Mouse (Mus musculus): Measurements from ENCODE around the gene Parva. TPM values are rescaled to one million over a fixed set of nuclear protein-coding genes. Genes with fewer than 3 reads are reported as not detected.

Parva gene
- total and polyA plus RNA-seq, 3 experiments: 0.08 to 1.1 (median 0.15) TPM

- H3K4me2 ChIP-seq (ENCODE audit: insufficient read depth, low read depth, poor library complexity, severe bottlenecking): no peak overlapping the region
- no peak overlapping the region for H3K9ac ChIP-seq (ENCODE audit: insufficient read depth, low read depth)
- in situ Hi-C loops (cut with MboI; ENCODE audit: low pct_ligation_motif_present, low pct_unique_long_range_greater_than_20kb, low sequenced_read_pairs): no loop called here
- no peaks in the 10 kb centered on the region for H3K9me3 ChIP-seq (replicated peaks; ENCODE audit: low read length)
- H3K36me3 ChIP-seq (replicated peaks in 1 of 2; ENCODE audit: control insufficient read depth in 1 of 2, insufficient read depth in 1 of 2, low read length in 1 of 2): no peaks in the 10 kb centered on the region
- no peak for DNase-seq (ENCODE audit: extremely low read depth)
- no peaks in the 10 kb centered on the region for H3K79me2 ChIP-seq (replicated peaks; ENCODE audit: control insufficient read depth, extremely low read depth, insufficient read depth, poor library complexity, severe bottlenecking)
- H3K4me1 ChIP-seq (ENCODE audit: control insufficient read depth in 1 of 2, insufficient read depth in 2 of 2): peaks cover 2 to 42% of the 10 kb centered on the region in 2 experiments; a peak in 2 of 4 replicates
- TF ChIP-seq USF2 (conservative IDR thresholded peaks at IDR 0.05; ENCODE audit: low read depth, low read length): no peak
- TF ChIP-seq ELF1 (IDR thresholded peaks at IDR 0.05; ENCODE audit: low read depth, low read length): no peak
- no peak for TF ChIP-seq HCFC1 (IDR thresholded peaks at IDR 0.05; ENCODE audit: low read depth, low read length)
- no peak for TF ChIP-seq EP300 (IDR thresholded peaks at IDR 0.05; ENCODE audit: low read length)
- TF ChIP-seq NRF1 (IDR thresholded peaks at IDR 0.05; ENCODE audit: low read depth, low read length): no peak
- TF ChIP-seq MYC (IDR thresholded peaks at IDR 0.05; ENCODE audit: low read depth, low read length): no peak
- TF ChIP-seq TCF12 (IDR thresholded peaks at IDR 0.05; ENCODE audit: low read depth, low read length): no peak
- no peak for TF ChIP-seq TBP (conservative IDR thresholded peaks at IDR 0.05; ENCODE audit: low read depth, low read length)
- no peak for TF ChIP-seq MXI1 (IDR thresholded peaks at IDR 0.05; ENCODE audit: low read depth, low read length)
- no peak for TF ChIP-seq JUN (IDR thresholded peaks at IDR 0.05; ENCODE audit: insufficient read depth, low read depth, low read length)
- no peak for TF ChIP-seq ZNF384 (IDR thresholded peaks at IDR 0.05; ENCODE audit: low read depth, low read length)
- TF ChIP-seq ZC3H11A (IDR thresholded peaks at IDR 0.05; ENCODE audit: low read depth, low read length): no peak
- no peak for TF ChIP-seq USF1 (IDR thresholded peaks at IDR 0.05; ENCODE audit: low read depth, low read length)
- TF ChIP-seq JUND (conservative IDR thresholded peaks at IDR 0.05; ENCODE audit: low read depth, low read length): no peak
- TF ChIP-seq CHD2 (IDR thresholded peaks at IDR 0.05; ENCODE audit: low read length): no peak
- TF ChIP-seq ZKSCAN1 (IDR thresholded peaks at IDR 0.05; ENCODE audit: borderline replicate concordance, low read depth, low read length): no peak
- TF ChIP-seq MAZ (IDR thresholded peaks at IDR 0.05; ENCODE audit: low read depth, low read length): no peak
- H3K27ac ChIP-seq (ENCODE audit: insufficient read depth, low read depth): no peak overlapping the region
- no peak overlapping the region for H3K4me3 ChIP-seq (replicated peaks in 1 of 3; ENCODE audit: low read depth in 2 of 3, low read length in 2 of 3, poor library complexity in 1 of 3)
- dilution Hi-C loops (cut with MboI; ENCODE audit: extremely low pct_ligation_motif_present, extremely low pct_unique_long_range_greater_than_20kb, low sequenced_read_pairs): no loop called here
- no peaks in the 10 kb centered on the region for H3K27me3 ChIP-seq (replicated peaks)
These were observed 69.6 kb downstream of the Parva start for GRCm38 (mm10) chr7:112496921-112497320.

GRCm38 (mm10) chr7:112498591-112499301 lies 71.4 kb downstream of the Parva start:
- in situ Hi-C loops (cut with MboI; ENCODE audit: low pct_ligation_motif_present, low pct_unique_long_range_greater_than_20kb, low sequenced_read_pairs): no loop called here
- H3K79me2 ChIP-seq (replicated peaks; ENCODE audit: control insufficient read depth, extremely low read depth, insufficient read depth, poor library complexity, severe bottlenecking): no peaks in the 10 kb centered on the region
- no peak overlapping the region for H3K27ac ChIP-seq (ENCODE audit: insufficient read depth, low read depth)
- no peak overlapping the region for H3K4me2 ChIP-seq (ENCODE audit: insufficient read depth, low read depth, poor library complexity, severe bottlenecking)
- H3K36me3 ChIP-seq (replicated peaks in 1 of 2; ENCODE audit: control insufficient read depth in 1 of 2, insufficient read depth in 1 of 2, low read length in 1 of 2): no peaks in the 10 kb centered on the region
- peaks cover 8 to 56% of the 10 kb centered on the region in 2 experiments; a peak in 3 of 4 replicates for H3K4me1 ChIP-seq (ENCODE audit: control insufficient read depth in 1 of 2, insufficient read depth in 2 of 2)
- H3K9ac ChIP-seq (ENCODE audit: insufficient read depth, low read depth): no peak overlapping the region
- TF ChIP-seq SIN3A (IDR thresholded peaks at IDR 0.05; ENCODE audit: low read length) (no peak), JUND (conservative IDR thresholded peaks at IDR 0.05; ENCODE audit: low read depth, low read length) (no peak), POLR2AphosphoS2 (IDR thresholded peaks at IDR 0.05; ENCODE audit: low read depth, low read length) (no peak), HCFC1 (IDR thresholded peaks at IDR 0.05; ENCODE audit: low read depth, low read length) (no peak), EP300 (IDR thresholded peaks at IDR 0.05; ENCODE audit: low read length) (no peak), MAFK (IDR thresholded peaks at IDR 0.05; ENCODE audit: insufficient replicate concordance, low read length) (no peak), USF1 (IDR thresholded peaks at IDR 0.05; ENCODE audit: low read depth, low read length) (no peak)
- H3K4me3 ChIP-seq (replicated peaks in 1 of 3; ENCODE audit: low read depth in 2 of 3, low read length in 2 of 3, poor library complexity in 1 of 3): no peak overlapping the region
- H3K27me3 ChIP-seq (replicated peaks): no peaks in the 10 kb centered on the region
- dilution Hi-C loops (cut with MboI; ENCODE audit: extremely low pct_ligation_motif_present, extremely low pct_unique_long_range_greater_than_20kb, low sequenced_read_pairs): no loop called here
- no peaks in the 10 kb centered on the region for H3K9me3 ChIP-seq (replicated peaks; ENCODE audit: low read length)
- DNase-seq (ENCODE audit: extremely low read depth): no peak
